Mouse (Mus musculus): Measurements from ENCODE around the gene Pitpnc1. TPM values are rescaled to one million over a fixed set of nuclear protein-coding genes. Genes with fewer than 3 reads are reported as not detected.

Pitpnc1 gene
- polyA plus RNA-seq, 2 experiments from 2014 or later = 119 to 141 TPM

GRCm38 (mm10) chr11:107267522-107267921, 203.0 kb downstream of the Pitpnc1 start:
- ATAC-seq = no peak

- ATAC-seq = no peak
Observed at GRCm38 (mm10) chr11:107265861-107266260, 204.6 kb downstream of the Pitpnc1 start.

DNA sequence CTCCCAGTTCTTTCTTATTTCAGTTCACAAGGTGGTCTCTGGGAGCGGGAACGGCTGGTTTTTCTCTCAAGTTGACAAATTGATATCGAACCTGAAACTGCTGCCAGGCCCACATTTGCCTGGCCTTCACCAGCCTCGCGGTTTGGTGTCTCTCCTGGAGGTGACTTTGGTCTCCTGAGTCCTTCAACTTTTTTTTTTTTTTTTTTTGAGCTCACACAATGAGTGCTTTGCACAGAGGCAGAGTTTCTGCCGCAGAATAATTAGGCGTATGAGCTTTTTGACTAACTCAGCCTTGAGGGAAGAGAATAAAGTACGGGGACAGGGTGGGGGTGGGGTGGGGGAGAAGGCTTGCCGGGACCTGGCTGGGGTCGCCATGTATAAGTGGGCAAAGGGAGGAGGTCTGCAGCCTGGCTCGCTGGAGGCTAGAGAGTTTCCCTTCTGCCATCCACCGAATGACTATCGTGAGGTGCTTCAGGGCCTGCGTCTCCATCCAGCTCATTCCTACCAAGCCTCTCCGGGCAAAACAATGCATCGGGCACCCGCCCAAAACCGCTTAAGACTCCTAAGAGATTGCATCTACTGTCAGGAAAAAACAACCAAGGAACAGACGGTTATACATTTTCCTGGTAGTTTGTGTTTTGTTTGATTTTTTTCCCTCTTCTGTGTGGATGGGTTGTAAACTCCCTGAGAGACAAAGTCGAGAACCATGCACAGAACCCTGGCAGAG, 205.4 kb downstream of the Pitpnc1 start:
- no peak for ATAC-seq

- ATAC-seq = no peak
Observed at GRCm38 (mm10) chr11:107263838-107264237, 206.7 kb downstream of the Pitpnc1 start.

DNA sequence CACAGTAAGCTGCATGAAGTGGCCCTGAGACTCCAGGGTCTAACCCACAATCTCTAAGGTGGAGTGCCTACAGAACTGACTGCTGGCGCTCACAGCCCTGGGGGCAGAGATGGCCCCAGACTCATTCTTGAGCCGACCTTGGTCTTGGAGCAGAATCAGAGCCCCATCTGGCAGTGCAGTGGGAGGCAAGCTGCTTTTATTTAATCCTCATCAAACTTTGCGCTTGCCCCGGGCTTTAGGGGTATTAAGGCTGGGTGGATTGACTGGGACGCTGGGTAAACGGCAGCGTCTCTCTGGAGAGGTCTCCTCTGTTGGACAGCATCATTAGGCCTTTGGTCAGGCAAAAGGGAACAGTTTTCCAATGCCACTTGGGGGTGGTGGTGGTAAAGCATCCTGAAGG, 211.1 kb downstream of the Pitpnc1 start:
- no peak for ATAC-seq

- ATAC-seq = no peak
Observed at GRCm38 (mm10) chr11:107255185-107255584, 215.3 kb downstream of the Pitpnc1 start.

DNA sequence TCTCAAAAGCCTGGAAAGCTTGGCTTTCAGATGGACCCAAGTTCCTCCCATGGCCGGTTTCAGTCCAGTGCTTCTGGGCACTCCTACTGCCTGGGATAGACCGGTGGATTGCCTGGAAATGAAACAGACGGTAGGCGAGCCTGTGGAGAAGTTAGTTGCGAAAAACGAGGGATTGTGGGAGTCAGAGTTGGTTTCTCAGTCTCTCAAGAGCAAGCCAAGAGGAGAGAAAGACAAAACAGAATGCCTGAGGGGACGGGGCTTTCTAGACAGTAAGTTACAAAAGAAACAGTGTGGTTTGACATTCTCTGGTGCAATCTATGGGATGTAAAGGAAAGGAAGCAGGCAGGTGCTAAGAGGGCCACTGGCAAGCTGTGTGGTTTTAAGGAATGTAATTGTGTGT, 216.3 kb downstream of the Pitpnc1 start:
- no peak for ATAC-seq

DNA sequence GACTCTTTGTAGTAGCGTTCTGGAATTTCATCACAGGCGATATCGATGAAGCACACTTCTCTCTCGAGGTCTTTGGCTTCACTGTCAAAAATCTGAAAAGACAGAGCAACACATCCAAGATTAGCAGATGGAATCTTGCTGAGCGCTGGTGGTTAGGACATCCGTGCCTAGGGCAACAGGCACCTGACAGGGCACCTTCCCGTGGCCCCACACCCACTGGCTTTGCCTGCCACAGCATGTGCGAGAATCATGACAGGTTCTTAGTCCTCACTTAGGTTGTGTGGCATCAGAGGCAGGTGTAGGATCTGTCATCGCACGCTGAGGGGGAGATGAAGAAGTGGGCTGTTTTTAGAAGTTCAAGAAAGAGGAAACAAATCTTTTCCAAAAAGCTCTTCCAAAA, 218.5 kb downstream of the Pitpnc1 start:
- no peak for ATAC-seq

GRCm38 (mm10) chr11:107251460-107251859, 219.0 kb downstream of the Pitpnc1 start:
- ATAC-seq = no peak

- ATAC-seq = no peak
Observed at GRCm38 (mm10) chr11:107250882-107251281, 219.6 kb downstream of the Pitpnc1 start.

DNA sequence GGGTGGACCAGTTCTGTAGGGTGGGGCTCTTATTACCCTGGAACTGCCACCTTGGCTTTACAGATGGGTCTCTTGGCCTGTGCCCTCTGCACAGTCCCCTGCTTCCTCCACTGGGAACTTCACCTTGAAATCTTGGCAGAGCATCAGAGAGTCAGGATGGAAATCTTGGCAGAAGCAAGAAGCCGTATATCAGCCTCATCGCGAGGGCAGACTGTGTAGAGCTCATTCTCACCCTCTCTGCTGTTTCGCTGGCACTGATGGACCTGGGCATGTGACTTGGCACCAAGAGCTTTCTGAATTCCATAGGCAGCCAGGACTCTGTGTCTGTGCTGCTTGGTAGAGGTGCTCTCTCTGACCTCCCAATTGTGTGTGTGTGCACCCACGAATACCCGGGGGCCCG, 221.7 kb downstream of the Pitpnc1 start:
- no peak for ATAC-seq

GRCm38 (mm10) chr11:107245657-107246056, 224.8 kb downstream of the Pitpnc1 start:
- no peak for ATAC-seq

GRCm38 (mm10) chr11:107243126-107243525, 227.4 kb downstream of the Pitpnc1 start:
- no peak for ATAC-seq

GRCm38 (mm10) chr11:107241678-107242077, 228.8 kb downstream of the Pitpnc1 start:
- ATAC-seq = no peak

- no peak for ATAC-seq
Observed at GRCm38 (mm10) chr11:107238506-107238905, 232.0 kb downstream of the Pitpnc1 start.

DNA sequence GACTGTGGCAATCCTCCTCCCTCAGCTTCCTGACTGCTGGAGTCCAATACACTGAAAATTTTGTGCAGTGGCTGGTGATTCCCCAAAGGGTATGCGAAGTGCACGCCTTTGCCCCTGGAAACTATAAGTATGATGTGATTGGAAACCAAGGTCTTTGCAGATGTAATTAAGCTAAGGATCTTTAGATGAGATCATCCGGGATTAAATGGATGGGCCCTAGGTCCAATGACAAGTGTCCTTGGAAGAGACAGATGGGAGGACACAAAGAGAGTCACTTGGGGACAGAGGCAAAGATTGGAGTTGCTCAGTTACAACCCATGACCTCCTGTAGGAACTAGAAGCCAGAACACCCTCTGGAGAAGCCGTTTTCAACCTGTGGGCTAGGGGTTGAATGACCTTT, 233.0 kb downstream of the Pitpnc1 start:
- ATAC-seq = no peak

GRCm38 (mm10) chr11:107233252-107233890, 237.1 kb downstream of the Pitpnc1 start:
- no peak for ATAC-seq

DNA sequence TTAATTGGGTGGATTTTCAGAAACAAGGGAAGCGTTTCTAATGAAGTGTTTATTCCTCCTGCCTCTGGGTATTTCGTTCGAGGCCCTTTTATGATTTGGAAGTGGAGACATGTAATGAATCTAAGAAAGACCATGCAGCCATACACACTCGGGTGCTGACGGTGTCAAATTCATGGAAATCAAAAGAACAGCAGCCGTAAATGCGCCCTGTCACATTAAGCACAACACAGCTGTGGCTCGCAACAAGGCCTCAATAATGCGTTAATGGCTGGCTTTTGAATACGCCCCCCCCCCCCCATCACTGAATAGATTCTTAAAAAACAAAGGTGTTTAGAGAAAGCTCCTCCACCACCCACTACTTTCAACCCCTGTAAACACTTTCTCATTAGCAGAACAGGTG, 240.4 kb downstream of the Pitpnc1 start:
- no peak for ATAC-seq

- ATAC-seq = no peak
Observed at GRCm38 (mm10) chr11:107226431-107226830, 244.1 kb downstream of the Pitpnc1 start.

- ATAC-seq = no peak
Observed at GRCm38 (mm10) chr11:107226013-107226412, 244.5 kb downstream of the Pitpnc1 start.

GRCm38 (mm10) chr11:107225301-107225700, 245.2 kb downstream of the Pitpnc1 start:
- no peak for ATAC-seq

GRCm38 (mm10) chr11:107223667-107224214, 246.8 kb downstream of the Pitpnc1 start:
- ATAC-seq = no peak

DNA sequence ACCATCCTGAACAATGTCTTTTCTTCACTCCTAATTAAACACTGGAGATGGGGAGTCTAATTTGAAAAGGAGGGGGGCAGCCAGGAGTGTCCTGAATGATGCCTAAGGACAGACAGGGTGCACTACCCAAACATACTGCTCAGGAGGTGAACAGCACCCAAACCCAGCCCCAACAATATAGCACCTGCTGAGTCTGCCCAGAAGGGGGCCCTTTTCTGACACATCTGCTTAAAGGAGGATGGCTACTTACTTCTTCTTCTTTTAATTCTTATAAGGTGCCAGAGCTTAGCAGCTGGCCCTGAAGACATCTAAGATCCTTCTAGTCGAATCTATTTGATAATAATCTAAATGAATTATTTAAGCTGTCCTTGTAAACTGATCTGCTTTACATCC, 247.3 kb downstream of the Pitpnc1 start:
- ATAC-seq = no peak

GRCm38 (mm10) chr11:107222531-107223168, 247.8 kb downstream of the Pitpnc1 start:
- no peak for ATAC-seq

Data from CD4-positive, CD25-positive, alpha-beta regulatory T cell, adult 4 months (primary cell).